ENCODE assay signal across 8 mouse cellular contexts in genomic region chr15:80233733-80234509, GRCm38 (mm10). TPM values are rescaled to one million over a fixed set of nuclear protein-coding genes. Genes with fewer than 3 reads are reported as not detected.
DNase-seq lines count a peak whose midpoint lies in the region; ATAC-seq and TF ChIP-seq lines count a peak whose summit lies in the region.

Gene Mief1 (plus strand): TSS chr15:80234018.

- H3K9ac ChIP-seq in forebrain, embryonic 13.5 days: peak within 1 kb of the TSS; percentile 89
- H3K9ac ChIP-seq in liver, postnatal 0 days (replicated peaks): peak within 1 kb of the TSS; percentile 85
- peak within 1 kb of the TSS; percentile 86 for H3K9ac ChIP-seq in neural tube, embryonic 14.5 days (replicated peaks; ENCODE audit: low read depth, low read length)

- H3K27ac ChIP-seq in forebrain, embryonic 13.5 days: peak within 1 kb of the TSS; percentile 81
- H3K27ac ChIP-seq in liver, postnatal 0 days (ENCODE audit: low read depth): peak within 1 kb of the TSS; percentile 82
- H3K27ac ChIP-seq in neural tube, embryonic 14.5 days (ENCODE audit: low read depth, low read length): peak within 1 kb of the TSS; percentile 52

- TF ChIP-seq CTCF in E14TG2a.4 (conservative IDR thresholded peaks at IDR 0.05; ENCODE audit: low read length): no peak
- TF ChIP-seq CTCF in liver, postnatal 0 days (IDR thresholded peaks at IDR 0.05; ENCODE audit: low read depth): peak; percentile 47

- no peak; the same call in 1 of the 2 replicates for TF ChIP-seq EP300 in liver, postnatal 0 days (IDR thresholded peaks at IDR 0.05; ENCODE audit: low read depth)

- ATAC-seq in forebrain, embryonic 13.5 days: peak; percentile 96
- peak; percentile 97 for ATAC-seq in liver, postnatal 0 days
- peak; percentile 97 for ATAC-seq in neural tube, embryonic 14.5 days (ENCODE audit: low read depth)

- H3K36me3 ChIP-seq in E14TG2a.4 (ENCODE audit: insufficient read depth, low read length): peaks cover 39% of the 10 kb centered on the region
- H3K36me3 ChIP-seq in forebrain, embryonic 13.5 days (ENCODE audit: poor library complexity, severe bottlenecking): peaks cover 34% of the 10 kb centered on the region
- H3K36me3 ChIP-seq in liver, postnatal 0 days (replicated peaks; ENCODE audit: insufficient read depth, low read length): peaks cover 31% of the 10 kb centered on the region
- peaks cover 21% of the 10 kb centered on the region; the same call in 1 of the 2 replicates for H3K36me3 ChIP-seq in neural tube, embryonic 14.5 days (ENCODE audit: control insufficient read depth, insufficient read depth, low read length)

- no peaks in the 10 kb centered on the region for H3K9me3 ChIP-seq in E14TG2a.4 (ENCODE audit: low read length)
- no peaks in the 10 kb centered on the region for H3K9me3 ChIP-seq in forebrain, embryonic 13.5 days (replicated peaks)
- H3K9me3 ChIP-seq in liver, postnatal 0 days (ENCODE audit: low read length): no peaks in the 10 kb centered on the region
- no peaks in the 10 kb centered on the region for H3K9me3 ChIP-seq in neural tube, embryonic 14.5 days (ENCODE audit: control insufficient read depth, low read length)

- under 1% methylated on average over 55 of the region's 67 CpGs for WGBS in forebrain, embryonic 13.5 days
- whole genome bisulfite sequencing in large intestine, adult 2 months: under 1% methylated on average over 67 of the region's 67 CpGs
- under 1% methylated on average over 65 of the region's 67 CpGs for WGBS in liver, postnatal 0 days (ENCODE audit: insufficient replicate concordance)
- WGBS in neural tube, embryonic 14.5 days: under 1% methylated on average over 65 of the region's 67 CpGs

- DNase-seq in c-Kit-positive CD71-positive TER-119-positive erythroid progenitor cells, embryonic 14.5 days (ENCODE audit: low spot score): peak; percentile 99
- DNase-seq in heart, postnatal 10 days: peak; percentile 98
- DNase-seq in large intestine, adult 2 months (ENCODE audit: low read depth, low spot score): peak; percentile 94
- DNase-seq in liver, postnatal 0 days: peak; percentile 99
- DNase-seq in testis, postnatal 10 days (ENCODE audit: low spot score): peak; percentile 99

- H3K27me3 ChIP-seq in E14TG2a.4 (ENCODE audit: insufficient read depth, low read length): no peaks in the 10 kb centered on the region
- H3K27me3 ChIP-seq in forebrain, embryonic 13.5 days: no peaks in the 10 kb centered on the region
- no peaks in the 10 kb centered on the region for H3K27me3 ChIP-seq in liver, postnatal 0 days (ENCODE audit: insufficient read depth, low read length)
- no peaks in the 10 kb centered on the region for H3K27me3 ChIP-seq in neural tube, embryonic 14.5 days (ENCODE audit: control insufficient read depth, insufficient read depth, low read length)

- H3K4me3 ChIP-seq in E14TG2a.4 (replicated peaks; ENCODE audit: low read length): peak within 1 kb of the TSS; percentile 97
- peak within 1 kb of the TSS; percentile 93 for H3K4me3 ChIP-seq in forebrain, embryonic 13.5 days
- H3K4me3 ChIP-seq in liver, postnatal 0 days (ENCODE audit: low read depth, low read length): peak within 1 kb of the TSS; percentile 86
- peak within 1 kb of the TSS; percentile 85 for H3K4me3 ChIP-seq in neural tube, embryonic 14.5 days (ENCODE audit: low read depth, low read length)

- H3K4me1 ChIP-seq in E14TG2a.4 (replicated peaks; ENCODE audit: low read depth, low read length): peaks cover 74% of the 10 kb centered on the region
- peaks cover 14% of the 10 kb centered on the region for H3K4me1 ChIP-seq in forebrain, embryonic 13.5 days
- H3K4me1 ChIP-seq in liver, postnatal 0 days (ENCODE audit: insufficient read depth): peaks cover 18% of the 10 kb centered on the region
- H3K4me1 ChIP-seq in neural tube, embryonic 14.5 days (ENCODE audit: control insufficient read depth, insufficient read depth, low read length): peaks cover 6% of the 10 kb centered on the region; the same call in 1 of the 2 replicates

- intact Hi-C loops in heart, postnatal 10 days (cut with DNase I): loop anchor here (1.0 kb wide), 1 partner anchor 20 kb away; no protein-coding TSS in a partner anchor

- H3K4me2 ChIP-seq in forebrain, embryonic 13.5 days: peak within 1 kb of the TSS; percentile 75
- H3K4me2 ChIP-seq in liver, postnatal 0 days (ENCODE audit: low read depth, low read length): peak within 1 kb of the TSS; percentile 83
- H3K4me2 ChIP-seq in neural tube, embryonic 14.5 days (ENCODE audit: low read depth, low read length): peak within 1 kb of the TSS; percentile 81

RNA-seq across cellular contexts. Expression of gene Mief1, which starts in this region (rescaled TPM):
- polyA plus RNA-seq in forebrain, embryonic 13.5 days (2015; fragmentation: Nextera tagmentation; extraction: Ambion mirVana): 39.6 and 40.3 TPM in 2 replicates
- total RNA-seq in heart, postnatal 10 days (2021): 10 to 100 TPM; 33.2 to 37.6 TPM
- 13.7 and 23.4 TPM in 2 replicates for polyA plus RNA-seq in large intestine, adult 2 months (2012; rRNA removed)
- 8.5 and 8.6 TPM in 2 replicates for polyA plus RNA-seq in liver, postnatal 0 days (2015; fragmentation: Nextera tagmentation; extraction: Ambion mirVana)
- 35.8 and 41.5 TPM in 2 replicates for polyA plus RNA-seq in neural tube, embryonic 14.5 days (2014; fragmentation: Nextera tagmentation; extraction: Ambion mirVana)

Comparison
In these comparisons a context has a peak if more than half of its experiments do, and no peak if none do; other contexts are left out.
1. Peak in every context shown above with its lines: DNase-seq, ATAC-seq, H3K4me3 ChIP-seq and H3K27ac ChIP-seq.